Mouse (Mus musculus): ENCODE results near the gene Invs. TPM values are rescaled to one million over a fixed set of nuclear protein-coding genes. Genes with fewer than 3 reads are reported as not detected.

Gene Invs
- polyA plus RNA-seq, 2 experiments, result 1.0 to 1.1 TPM

- H3K9ac ChIP-seq (replicated peaks), result no peak overlapping the region
- H3K4me2 ChIP-seq (ENCODE audit: low read depth), result no peak overlapping the region
- 0 out of 4 replicates have a peak, but pooled peaks cover 0 to 2% of the 10 kb centered on the region in 2 experiments for H3K4me1 ChIP-seq (replicated peaks; ENCODE audit: control insufficient read depth in 2 of 2, insufficient read depth in 2 of 2, low read length in 1 of 2)
- no peaks in the 10 kb centered on the region for H3K36me3 ChIP-seq (replicated peaks; ENCODE audit: control insufficient read depth, insufficient read depth, low read depth)
- no peaks in the 10 kb centered on the region for H3K9me3 ChIP-seq (ENCODE audit: control insufficient read depth, low read length)
- DNase-seq (ENCODE audit: low read depth in 3 of 3, low spot score in 3 of 3) (no peak), ATAC-seq (ENCODE audit: insufficient read depth) (no peak)
- TF ChIP-seq EP300 (IDR thresholded peaks at IDR 0.05; ENCODE audit: low read depth) (no peak), CTCF (IDR thresholded peaks at IDR 0.05; ENCODE audit: low read depth) (no peak)
- H3K4me3 ChIP-seq (ENCODE audit: insufficient read depth in 1 of 2, low read depth in 2 of 2, low read length in 2 of 2), result no peak overlapping the region
- no peaks in the 10 kb centered on the region for H3K27me3 ChIP-seq (ENCODE audit: control insufficient read depth, insufficient read depth, low read length)
- WGBS (ENCODE audit: insufficient replicate concordance), result 79% methylated on average over 2 of the region's 2 CpGs
- H3K27ac ChIP-seq, result no peak overlapping the region
Measured at GRCm38 (mm10) chr4:48244280-48244679, 35.3 kb upstream of the Invs start.

DNA sequence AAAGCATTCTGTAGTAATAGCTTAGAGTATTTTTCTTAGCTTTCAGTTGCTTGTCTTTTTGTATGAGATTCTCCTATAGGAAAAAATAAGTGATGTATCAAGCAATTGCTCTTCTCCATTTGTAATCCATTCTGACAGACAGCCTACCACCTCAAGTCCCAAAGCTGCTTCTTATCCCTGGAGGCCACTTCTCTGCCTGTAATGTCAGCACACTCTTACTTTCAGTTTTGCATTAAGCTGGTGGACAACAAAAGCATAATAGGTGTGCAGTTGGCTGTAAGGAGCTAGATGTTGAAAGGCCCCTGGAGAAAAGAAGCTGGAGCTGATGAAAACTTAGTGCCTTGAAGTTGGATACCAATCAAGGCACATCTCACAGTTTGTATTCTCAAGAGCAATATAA lies 26.3 kb upstream of the Invs start:
- no peak for TF ChIP-seq CTCF (IDR thresholded peaks at IDR 0.05; ENCODE audit: low read depth)
- TF ChIP-seq EP300 (IDR thresholded peaks at IDR 0.05; ENCODE audit: low read depth), result no peak
- no peak for ATAC-seq (ENCODE audit: insufficient read depth)
- Histone ChIP-seq H3K4me1 (replicated peaks; ENCODE audit: control insufficient read depth in 2 of 2, insufficient read depth in 2 of 2, low read length in 1 of 2) (peaks cover 4 to 5% of the 10 kb centered on the region in 2 experiments; a peak in 2 of 4 replicates), H3K9ac (replicated peaks) (no peak overlapping the region), H3K36me3 (replicated peaks; ENCODE audit: control insufficient read depth, insufficient read depth, low read depth) (no peaks in the 10 kb centered on the region), H3K27ac (no peak overlapping the region), H3K27me3 (ENCODE audit: control insufficient read depth, insufficient read depth, low read length) (no peaks in the 10 kb centered on the region), H3K4me3 (ENCODE audit: insufficient read depth in 1 of 2, low read depth in 2 of 2, low read length in 2 of 2) (no peak overlapping the region), H3K9me3 (ENCODE audit: control insufficient read depth, low read length) (no peaks in the 10 kb centered on the region), H3K4me2 (ENCODE audit: low read depth) (no peak overlapping the region)
- DNase-seq (ENCODE audit: low read depth in 3 of 3, low spot score in 3 of 3), result no peak

DNA sequence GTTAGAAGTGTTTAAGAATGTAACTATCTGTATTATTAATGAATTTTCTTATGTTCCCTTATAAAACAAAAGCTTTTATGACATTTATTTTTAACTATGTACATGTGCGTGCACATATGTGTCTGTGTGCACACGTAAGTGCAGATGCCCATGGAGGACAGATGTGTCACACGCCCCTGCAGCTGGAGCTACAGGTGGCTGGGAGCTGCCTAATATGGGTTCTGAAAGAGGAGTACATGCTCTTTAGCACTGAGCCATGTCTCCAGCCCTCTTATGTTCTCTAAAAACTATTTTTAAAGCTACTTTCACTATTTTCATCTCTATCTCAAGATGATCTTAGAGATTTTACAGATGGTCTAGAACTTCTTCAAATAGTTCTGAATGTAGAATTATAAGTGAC lies 21.5 kb upstream of the Invs start:
- WGBS (ENCODE audit: insufficient replicate concordance), result 79% methylated on average over 3 of the region's 3 CpGs
- no peak for ATAC-seq (ENCODE audit: insufficient read depth)

DNA sequence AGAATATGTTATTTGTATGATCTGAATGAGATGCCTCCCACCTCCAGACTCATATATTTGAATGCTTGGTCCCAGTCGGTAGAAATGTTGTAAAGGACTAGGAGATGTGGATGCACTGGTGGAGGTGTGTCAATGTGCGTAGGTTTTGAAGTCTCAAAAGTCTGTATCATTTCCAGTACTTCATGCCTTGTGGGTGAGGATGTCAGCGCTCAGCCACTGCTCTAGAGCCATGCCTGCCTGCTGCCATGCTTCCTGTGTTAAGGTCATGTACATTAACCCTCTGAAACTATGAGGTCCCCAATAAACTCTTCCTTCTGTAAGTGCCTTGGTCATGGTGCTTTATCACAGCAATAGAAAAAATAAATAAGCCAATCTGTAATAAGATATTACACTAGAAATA lies 11.9 kb upstream of the Invs start:
- Histone ChIP-seq H3K27ac (no peak overlapping the region), H3K4me3 (ENCODE audit: insufficient read depth in 1 of 2, low read depth in 2 of 2, low read length in 2 of 2) (no peak overlapping the region), H3K9ac (replicated peaks) (no peak overlapping the region), H3K4me1 (replicated peaks; ENCODE audit: control insufficient read depth in 2 of 2, insufficient read depth in 2 of 2, low read length in 1 of 2) (no peaks in the 10 kb centered on the region; a peak in 1 of 4 replicates), H3K27me3 (ENCODE audit: control insufficient read depth, insufficient read depth, low read length) (no peaks in the 10 kb centered on the region), H3K9me3 (ENCODE audit: control insufficient read depth, low read length) (no peaks in the 10 kb centered on the region), H3K4me2 (ENCODE audit: low read depth) (no peak overlapping the region), H3K36me3 (replicated peaks; ENCODE audit: control insufficient read depth, insufficient read depth, low read depth) (no peaks in the 10 kb centered on the region)
- DNase-seq (ENCODE audit: low read depth in 3 of 3, low spot score in 3 of 3), result no peak
- 69% methylated on average over 3 of the region's 3 CpGs for WGBS (ENCODE audit: insufficient replicate concordance)
- ATAC-seq (ENCODE audit: insufficient read depth), result no peak
- TF ChIP-seq CTCF (IDR thresholded peaks at IDR 0.05; ENCODE audit: low read depth) (no peak), EP300 (IDR thresholded peaks at IDR 0.05; ENCODE audit: low read depth) (no peak)

More for the DNA sequence above, 21.5 kb upstream of the Invs start:
- H3K4me1 ChIP-seq (replicated peaks; ENCODE audit: control insufficient read depth in 2 of 2, insufficient read depth in 2 of 2, low read length in 1 of 2), result peaks cover 4 to 5% of the 10 kb centered on the region in 2 experiments; a peak in 2 of 4 replicates
- no peak overlapping the region for H3K27ac ChIP-seq
- H3K4me2 ChIP-seq (ENCODE audit: low read depth), result no peak overlapping the region
- no peaks in the 10 kb centered on the region for H3K9me3 ChIP-seq (ENCODE audit: control insufficient read depth, low read length)
- H3K9ac ChIP-seq (replicated peaks), result no peak overlapping the region
- no peak overlapping the region for H3K4me3 ChIP-seq (ENCODE audit: insufficient read depth in 1 of 2, low read depth in 2 of 2, low read length in 2 of 2)
- no peaks in the 10 kb centered on the region for H3K27me3 ChIP-seq (ENCODE audit: control insufficient read depth, insufficient read depth, low read length)
- no peak for DNase-seq (ENCODE audit: low read depth in 3 of 3, low spot score in 3 of 3)
- TF ChIP-seq EP300 (IDR thresholded peaks at IDR 0.05; ENCODE audit: low read depth) (no peak), CTCF (IDR thresholded peaks at IDR 0.05; ENCODE audit: low read depth) (no peak)
- H3K36me3 ChIP-seq (replicated peaks; ENCODE audit: control insufficient read depth, insufficient read depth, low read depth), result no peaks in the 10 kb centered on the region

- no peak overlapping the region for H3K9ac ChIP-seq (replicated peaks)
- no peaks in the 10 kb centered on the region for H3K36me3 ChIP-seq (replicated peaks; ENCODE audit: control insufficient read depth, insufficient read depth, low read depth)
- DNase-seq (ENCODE audit: low read depth in 3 of 3, low spot score in 3 of 3) (no peak), ATAC-seq (ENCODE audit: insufficient read depth) (no peak)
- TF ChIP-seq EP300 (IDR thresholded peaks at IDR 0.05; ENCODE audit: low read depth), result no peak
- no peak for TF ChIP-seq CTCF (IDR thresholded peaks at IDR 0.05; ENCODE audit: low read depth)
- no peak overlapping the region for H3K4me2 ChIP-seq (ENCODE audit: low read depth)
- no peak overlapping the region for H3K27ac ChIP-seq
- H3K27me3 ChIP-seq (ENCODE audit: control insufficient read depth, insufficient read depth, low read length), result no peaks in the 10 kb centered on the region
- no peaks in the 10 kb centered on the region for H3K9me3 ChIP-seq (ENCODE audit: control insufficient read depth, low read length)
- WGBS (ENCODE audit: insufficient replicate concordance), result 59% methylated on average over 1 of the region's 1 CpGs
- no peaks in the 10 kb centered on the region; a peak in 1 of 4 replicates for H3K4me1 ChIP-seq (replicated peaks; ENCODE audit: control insufficient read depth in 2 of 2, insufficient read depth in 2 of 2, low read length in 1 of 2)
- H3K4me3 ChIP-seq (ENCODE audit: insufficient read depth in 1 of 2, low read depth in 2 of 2, low read length in 2 of 2), result no peak overlapping the region
Measured at GRCm38 (mm10) chr4:48268127-48268526, 11.4 kb upstream of the Invs start.
